Mouse (Mus musculus) cortical plate, adult 2 months (tissue): ENCODE measurements around the gene Sfxn3.

Experiments used
- CTCF ChIP-seq: fragments of 200-500 bp; IDR thresholded peaks from 2 replicates; pipeline ENCODE4 v1.5.1; 2011; ENCODE audit warnings: mild to moderate bottlenecking, control low read depth, low read length; ENCODE audit not compliant: insufficient read depth; ENCODE audit errors: extremely low read depth
- POLR2A ChIP-seq: fragments of 200-500 bp; IDR thresholded peaks from 2 replicates; pipeline ENCODE4 v1.6.1; 2011; ENCODE audit warnings: mild to moderate bottlenecking, low read length, control low read depth; ENCODE audit not compliant: insufficient read depth; ENCODE audit errors: extremely low read depth

DNA sequence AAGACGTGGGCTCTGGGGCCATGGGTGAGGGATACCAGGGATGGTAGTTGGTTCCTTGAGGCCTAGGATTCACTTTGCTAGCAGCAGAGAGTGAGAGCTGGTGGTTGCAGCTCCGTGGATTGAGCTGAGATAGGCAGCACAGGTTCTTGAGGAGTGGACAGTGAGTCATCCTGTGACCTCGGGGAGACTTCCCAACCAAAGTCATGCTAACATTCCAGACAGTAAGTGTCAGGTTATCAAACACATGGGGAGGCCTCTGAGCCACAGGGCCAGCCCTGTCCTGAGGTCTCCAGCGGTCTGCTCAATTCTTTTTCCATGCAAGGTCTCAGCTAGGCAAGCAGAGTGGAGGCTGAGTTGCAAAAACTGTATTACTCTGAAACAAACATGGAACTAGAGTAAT is 36.7 kb upstream of the Sfxn3 start:
- no peak for TF ChIP-seq POLR2A
- no peak for TF ChIP-seq CTCF
